Mouse (Mus musculus) forebrain, postnatal 0 days (tissue): ENCODE measurements at regions not wholly inside any gene's neighbourhood (a gene's known extent, or its start where the extent isn't known, plus 50 kb on each side); places are given as distances from the start of the nearest gene placed in this dataset.

Experiments
- ATAC-seq: fragments of 200-750 bp; cut with Nextera tagmentation; 2 replicates; pipeline ENCODE4 v1.8.0; 2017; ENCODE audit warnings: mild to moderate bottlenecking, moderate library complexity
- DNase-seq: peaks from one replicate; pipeline ENCODE4 v3.0.0-alpha.2; 2015
- H3K27ac ChIP-seq: fragments of 300-500 bp; sonication (generic); 2 replicates; pipeline ENCODE4 v1.5.1; 2014; ENCODE audit warnings: low read depth, mild to moderate bottlenecking, antibody characterized with exemption, low read length, moderate library complexity, mixed read lengths
- H3K27me3 ChIP-seq: fragments of 300-500 bp; sonication (generic); 2 replicates; pipeline ENCODE4 v1.6.1; 2014; ENCODE audit warnings: mild to moderate bottlenecking, low read length, mixed read lengths; ENCODE audit not compliant: insufficient read depth
- H3K36me3 ChIP-seq: fragments of 300-500 bp; sonication (generic); 2 replicates; pipeline ENCODE4 v1.6.1; 2014; ENCODE audit warnings: mild to moderate bottlenecking, moderate library complexity; ENCODE audit not compliant: insufficient read depth
- H3K4me1 ChIP-seq: fragments of 300-500 bp; sonication (generic); 2 replicates; pipeline ENCODE4 v1.6.1; 2014; ENCODE audit warnings: antibody characterized with exemption; ENCODE audit not compliant: insufficient read depth
- H3K4me2 ChIP-seq: fragments of 300-500 bp; sonication (generic); 2 replicates; pipeline ENCODE4 v1.6.1; 2014; ENCODE audit warnings: low read depth, mild to moderate bottlenecking, moderate library complexity
- H3K4me3 ChIP-seq: fragments of 300-500 bp; sonication (generic); 2 replicates; pipeline ENCODE4 v1.5.1; 2014; ENCODE audit warnings: low read depth, low read length, mixed read lengths
- H3K9ac ChIP-seq: fragments of 300-500 bp; sonication (generic); 2 replicates; pipeline ENCODE4 v1.6.1; 2014; ENCODE audit warnings: mild to moderate bottlenecking
- H3K9me3 ChIP-seq: fragments of 300-500 bp; sonication (generic); 2 replicates; pipeline ENCODE4 v1.6.1; 2016; ENCODE audit warnings: low read length
- CTCF ChIP-seq: sonication (generic); IDR thresholded peaks from 2 replicates; pipeline ENCODE4 v1.5.1; 2016; ENCODE audit warnings: antibody characterized with exemption, control low read depth, low read depth
- WGBS: fragments of 180-500 bp; shearing (Covaris S2); extraction: QIAGEN DNeasy Blood & Tissue Kit; methylation state at CpG from one replicate; pipeline ENCODE4 v1.1.7; 2014; 5-methylcytosine and 5-hydroxymethylcytosine counted together

DNA sequence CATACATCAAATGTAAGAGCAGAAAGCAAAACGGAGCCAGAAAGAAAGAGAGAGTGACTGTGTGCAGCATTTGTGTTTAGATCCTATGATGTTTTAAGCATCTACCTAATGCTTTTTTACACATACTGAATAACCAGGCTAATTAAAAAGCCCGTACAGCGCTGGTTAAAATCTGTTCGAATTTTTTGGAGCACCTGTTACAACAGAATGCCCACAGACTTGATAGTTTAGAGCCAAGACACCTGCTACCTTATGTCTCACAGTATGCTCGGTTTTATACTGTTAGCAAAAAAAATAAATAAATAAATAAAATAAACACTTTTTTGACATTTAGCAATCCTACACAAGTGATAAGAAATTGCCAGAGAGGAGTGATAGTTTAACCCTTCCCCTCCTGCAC is 80.5 kb upstream of the Tank start:
- DNase-seq (peak; percentile 51), ATAC-seq (peak; percentile 29; the same call in 1 of the 2 replicates)
- H3K9ac ChIP-seq = no peak overlapping the region
- H3K4me3 ChIP-seq = no peak overlapping the region
- no peak for TF ChIP-seq CTCF
- peaks cover 3% of the 10 kb centered on the region; the same call in 1 of the 2 replicates for H3K4me1 ChIP-seq
- no peaks in the 10 kb centered on the region for H3K27me3 ChIP-seq
- H3K9me3 ChIP-seq = no peaks in the 10 kb centered on the region
- H3K27ac ChIP-seq = no peak overlapping the region
- 46% methylated on average over 5 of the region's 5 CpGs for WGBS
- no peak overlapping the region for H3K4me2 ChIP-seq
- H3K36me3 ChIP-seq = no peaks in the 10 kb centered on the region

DNA sequence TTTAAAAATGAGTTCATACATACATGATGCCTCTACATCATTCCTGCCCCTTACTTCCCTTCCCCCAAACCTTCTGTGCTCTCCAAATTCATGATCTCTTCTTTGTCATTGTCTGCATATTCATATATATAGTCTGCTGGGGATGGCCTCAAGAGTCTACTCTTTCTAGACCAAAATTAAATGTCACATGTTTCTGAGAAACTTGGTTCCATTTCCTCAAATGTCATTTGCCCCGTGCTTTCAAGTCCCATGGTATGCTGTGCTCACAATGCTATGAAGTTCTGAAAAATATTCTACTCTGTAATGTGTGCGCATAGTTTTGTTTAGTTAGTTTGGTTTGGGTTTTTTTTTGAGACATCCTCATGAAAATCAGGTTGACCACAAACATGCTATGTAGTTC is 81.4 kb upstream of the Tank start:
- WGBS = 90% methylated on average over 2 of the region's 2 CpGs
- Histone ChIP-seq H3K4me3 (no peak overlapping the region), H3K36me3 (no peaks in the 10 kb centered on the region), H3K27ac (no peak overlapping the region), H3K9ac (no peak overlapping the region), H3K27me3 (no peaks in the 10 kb centered on the region), H3K4me2 (no peak overlapping the region), H3K9me3 (no peaks in the 10 kb centered on the region), H3K4me1 (peaks cover 3% of the 10 kb centered on the region; the same call in 1 of the 2 replicates)
- ATAC-seq = no peak
- DNase-seq = no peak
- no peak for TF ChIP-seq CTCF

DNA sequence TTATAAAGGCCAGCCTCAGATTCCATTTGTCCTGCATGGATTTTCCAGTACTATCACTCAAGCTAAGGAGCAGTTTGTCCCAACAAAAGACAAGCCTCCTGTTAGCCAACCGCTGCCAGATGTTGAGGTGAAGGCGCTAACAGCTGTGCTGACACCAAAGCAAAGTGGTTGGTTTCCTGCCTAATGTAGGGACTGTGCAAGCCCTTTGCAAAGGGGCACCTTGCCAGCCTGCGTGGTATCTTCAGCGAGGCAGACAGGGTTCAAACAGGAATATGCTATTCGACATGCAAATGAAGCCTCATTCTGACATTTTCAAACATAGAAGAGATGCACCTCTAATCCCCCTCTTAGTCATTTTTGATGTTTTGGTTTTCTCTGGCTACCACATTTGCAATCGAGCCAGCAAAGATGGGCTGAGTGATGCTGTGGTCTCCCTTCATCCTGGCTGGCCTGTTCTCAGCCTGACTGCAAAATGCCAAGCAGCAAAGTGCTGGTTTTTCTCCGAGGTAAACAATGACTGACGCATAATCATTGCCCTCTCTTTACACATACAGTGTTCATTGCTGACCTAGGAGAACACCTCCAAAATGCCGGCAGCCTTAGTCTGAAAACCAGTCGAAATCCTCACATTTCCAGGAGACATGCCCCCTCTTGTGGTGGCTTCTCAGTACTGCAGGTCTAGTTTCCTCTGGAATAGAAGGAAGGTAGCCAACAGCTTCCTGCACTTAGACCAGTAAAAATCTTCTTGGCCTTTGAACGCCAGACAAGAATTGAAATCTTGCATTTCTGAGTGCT is 84.3 kb upstream of the Tank start:
- peak; percentile 97 for TF ChIP-seq CTCF
- Histone ChIP-seq H3K4me1 (peaks cover 3% of the 10 kb centered on the region; the same call in 1 of the 2 replicates), H3K9ac (no peak overlapping the region), H3K4me3 (peak overlapping the region; percentile 14), H3K4me2 (peak overlapping the region; percentile 35), H3K36me3 (no peaks in the 10 kb centered on the region), H3K9me3 (no peaks in the 10 kb centered on the region), H3K27me3 (no peaks in the 10 kb centered on the region), H3K27ac (no peak overlapping the region)
- WGBS = 43% methylated on average over 11 of the region's 11 CpGs
- peak; percentile 62 for ATAC-seq
- peak; percentile 91 for DNase-seq

DNA sequence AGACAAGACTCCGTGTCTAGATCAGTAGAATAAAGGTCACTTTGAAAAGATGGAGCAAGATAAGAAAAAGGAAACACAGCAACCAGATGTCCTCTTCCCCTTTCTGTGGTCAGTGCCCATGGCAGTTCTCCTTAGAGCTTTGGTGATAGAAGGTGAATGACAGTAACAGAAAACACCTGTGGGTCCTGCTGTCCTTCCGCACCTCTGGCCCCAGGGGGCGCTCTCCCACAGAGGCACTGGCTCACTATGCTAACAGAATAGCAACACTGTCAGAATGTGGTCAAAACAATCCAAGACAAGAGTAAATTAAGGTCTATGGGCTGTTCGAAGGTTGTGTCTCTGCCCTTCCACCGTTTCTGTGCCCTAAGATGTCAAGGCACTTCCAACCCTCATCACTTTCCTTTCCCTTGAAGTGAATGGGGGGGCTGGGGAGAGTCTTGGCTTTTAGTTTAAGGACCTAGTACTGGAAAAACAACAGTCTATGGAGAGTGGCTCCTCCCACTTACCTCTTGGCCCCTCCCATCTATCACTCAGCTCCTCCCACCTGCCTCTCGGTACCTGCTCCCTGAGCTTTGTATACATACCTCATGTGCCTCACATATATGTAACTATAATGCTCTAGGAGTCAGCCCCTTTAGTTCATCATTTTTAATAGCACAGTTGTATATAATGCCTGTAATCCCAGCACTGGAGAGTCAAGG is 86.2 kb upstream of the Tank start:
- Histone ChIP-seq H3K9ac (no peak overlapping the region), H3K4me3 (no peak overlapping the region), H3K27ac (no peak overlapping the region), H3K4me2 (no peak overlapping the region), H3K36me3 (no peaks in the 10 kb centered on the region), H3K27me3 (no peaks in the 10 kb centered on the region), H3K9me3 (no peaks in the 10 kb centered on the region), H3K4me1 (peaks cover 3% of the 10 kb centered on the region; the same call in 1 of the 2 replicates)
- TF ChIP-seq CTCF = peak; percentile 45
- WGBS = 61% methylated on average over 6 of the region's 6 CpGs
- ATAC-seq = no peak
- DNase-seq = no peak

DNA sequence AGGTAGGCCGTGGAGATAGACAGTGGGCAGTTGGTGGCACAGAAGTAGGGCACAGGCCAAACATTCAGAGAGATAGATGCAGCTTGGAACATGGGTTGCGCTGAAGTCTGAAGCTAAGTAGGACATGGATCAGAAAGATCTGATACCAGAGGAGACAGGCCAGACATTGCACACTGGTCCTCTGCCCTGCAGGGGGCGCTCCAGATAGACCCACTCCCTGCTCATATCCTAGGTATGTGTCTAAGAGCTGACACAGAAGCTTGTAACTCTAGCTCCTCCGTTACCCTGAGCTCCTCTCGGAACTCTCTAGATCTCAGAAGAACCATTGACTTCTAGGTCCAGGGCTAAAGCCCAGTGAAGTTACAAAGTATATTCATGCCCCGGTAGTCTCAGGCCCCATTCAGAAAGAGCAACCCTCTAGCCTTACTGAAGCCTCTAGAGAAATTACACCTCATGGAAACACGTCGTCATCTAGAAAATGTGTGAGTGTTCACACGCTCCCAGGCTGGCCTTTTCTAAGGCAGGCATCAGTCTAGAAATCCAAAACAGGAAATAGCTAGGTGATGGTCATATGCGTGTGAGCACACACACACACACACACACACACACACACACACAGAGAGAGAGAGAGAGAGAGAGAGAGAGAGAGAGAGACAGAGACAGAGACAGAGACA is 87.8 kb upstream of the Tank start:
- Histone ChIP-seq H3K27me3 (no peaks in the 10 kb centered on the region), H3K4me1 (peaks cover 3% of the 10 kb centered on the region; the same call in 1 of the 2 replicates), H3K36me3 (no peaks in the 10 kb centered on the region), H3K27ac (no peak overlapping the region), H3K4me2 (no peak overlapping the region), H3K9me3 (no peaks in the 10 kb centered on the region), H3K9ac (no peak overlapping the region), H3K4me3 (no peak overlapping the region)
- WGBS = 85% methylated on average over 10 of the region's 10 CpGs
- TF ChIP-seq CTCF = peak; percentile 14; the same call in 1 of the 2 replicates
- ATAC-seq (no peak), DNase-seq (no peak)

DNA sequence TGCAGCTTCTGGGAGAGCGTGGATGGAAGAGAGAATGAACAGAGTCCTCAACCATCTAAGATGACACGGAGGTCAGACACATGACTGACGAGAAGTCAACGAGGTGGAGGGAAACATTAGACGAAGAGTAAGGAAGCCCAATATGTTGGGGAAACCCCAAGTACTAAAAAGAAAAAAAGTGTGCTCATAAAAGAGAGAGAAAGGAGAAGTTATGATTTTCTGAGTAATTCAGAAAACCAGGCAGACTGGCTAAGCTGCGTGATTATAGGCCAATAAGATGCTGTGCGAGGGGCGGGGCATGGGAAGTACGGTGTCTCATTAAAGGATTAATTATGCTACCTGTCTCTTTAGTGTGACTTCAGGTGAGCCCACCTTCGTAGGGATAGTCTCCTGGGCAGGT is 88.6 kb upstream of the Tank start:
- Histone ChIP-seq H3K36me3 (no peaks in the 10 kb centered on the region), H3K4me2 (no peak overlapping the region), H3K9me3 (no peaks in the 10 kb centered on the region), H3K4me3 (no peak overlapping the region), H3K4me1 (peaks cover 3% of the 10 kb centered on the region; the same call in 1 of the 2 replicates), H3K27me3 (no peaks in the 10 kb centered on the region), H3K27ac (no peak overlapping the region), H3K9ac (no peak overlapping the region)
- ATAC-seq = no peak
- DNase-seq = no peak
- 94% methylated on average over 10 of the region's 10 CpGs for WGBS
- no peak for TF ChIP-seq CTCF
